Comparison of ENCODE assay signal across 8 mouse cellular contexts in genomic region chr11:76672561-76673384, GRCm38 (mm10). TPM values are rescaled to one million over a fixed set of nuclear protein-coding genes. Genes with fewer than 3 reads are reported as not detected.
DNase-seq lines count a peak whose midpoint lies in the region; ATAC-seq and TF ChIP-seq lines count a peak whose summit lies in the region.
"Had no signal": no experiment of that assay in that cellular context is flagged by ENCODE, and none has a peak within 500 bp of the region (broad histone marks: within the 10 kb centered on the region; RNA-seq: fewer than 3 reads in every experiment).

No protein-coding gene starts in this region.

- peak overlapping the region; percentile 67 for H3K4me2 ChIP-seq in embryonic facial prominence, embryonic 15.5 days (replicated peaks)
- peak overlapping the region; percentile 57 for H3K4me2 ChIP-seq in neural tube, embryonic 11.5 days (ENCODE audit: low read depth)

- TF ChIP-seq EP300 in ES-Bruce4 (IDR thresholded peaks at IDR 0.05; ENCODE audit: insufficient read depth, low read depth, low read length) = no peak

- H3K27ac ChIP-seq in ES-Bruce4 (ENCODE audit: insufficient read depth, low read length) = no peak overlapping the region
- H3K27ac ChIP-seq in embryonic facial prominence, embryonic 15.5 days (replicated peaks) = no peak overlapping the region
- H3K27ac ChIP-seq in neural tube, embryonic 11.5 days (ENCODE audit: low read depth, low read length) = no peak overlapping the region

- peak; percentile 56 to 64 for DNase-seq in layer of hippocampus, postnatal 10 days (ENCODE audit: low spot score in 2 of 2)
- DNase-seq in neural tube, embryonic 11.5 days (ENCODE audit: low spot score) = peak; percentile 41
- no peak for DNase-seq in adrenal gland, adult 8-10 months
- no peak for DNase-seq in adrenal gland, postnatal 25 days

- no peak for ATAC-seq in embryonic facial prominence, embryonic 15.5 days (ENCODE audit: insufficient number of reproducible peaks, low FRiP score, low TSS enrichment, low read depth)
- ATAC-seq in neural tube, embryonic 11.5 days (ENCODE audit: insufficient read depth, low FRiP score, low TSS enrichment) = no peak

- peak overlapping the region; percentile 7; the same call in 1 of the 2 replicates for H3K9ac ChIP-seq in ES-Bruce4 (ENCODE audit: low read depth, poor library complexity, severe bottlenecking)
- peak overlapping the region; percentile 9; the same call in 1 of the 2 replicates for H3K9ac ChIP-seq in embryonic facial prominence, embryonic 15.5 days
- peak overlapping the region; percentile 7 for H3K9ac ChIP-seq in neural tube, embryonic 11.5 days (ENCODE audit: low read length)

- peaks cover 22% of the 10 kb centered on the region for H3K4me1 ChIP-seq in E14TG2a.4 (replicated peaks; ENCODE audit: low read depth, low read length)
- no peaks in the 10 kb centered on the region for H3K4me1 ChIP-seq in ES-Bruce4 (ENCODE audit: control insufficient read depth, insufficient read depth, low read length)
- H3K4me1 ChIP-seq in embryonic facial prominence, embryonic 15.5 days = peaks cover 13% of the 10 kb centered on the region
- H3K4me1 ChIP-seq in neural tube, embryonic 11.5 days (ENCODE audit: control insufficient read depth, insufficient read depth, low read length) = peaks cover 3% of the 10 kb centered on the region; the same call in 1 of the 2 replicates

- 2% methylated on average over 64 of the region's 64 CpGs for WGBS in embryonic facial prominence, embryonic 15.5 days
- WGBS in neural tube, embryonic 11.5 days = 2% methylated on average over 64 of the region's 64 CpGs

- H3K9me3 ChIP-seq in E14TG2a.4 (ENCODE audit: low read length) (no peaks in the 10 kb centered on the region), ES-Bruce4 (replicated peaks; ENCODE audit: control insufficient read depth, insufficient read depth, low read length, poor library complexity, severe bottlenecking) (no peaks in the 10 kb centered on the region)
- no peaks in the 10 kb centered on the region for H3K9me3 ChIP-seq in embryonic facial prominence, embryonic 15.5 days (replicated peaks)
- H3K9me3 ChIP-seq in neural tube, embryonic 11.5 days (ENCODE audit: control insufficient read depth, low read length) = no peaks in the 10 kb centered on the region

- H3K36me3 ChIP-seq in E14TG2a.4 (ENCODE audit: insufficient read depth, low read length) = no peaks in the 10 kb centered on the region
- H3K36me3 ChIP-seq in ES-Bruce4 (ENCODE audit: control insufficient read depth, insufficient read depth, low read length, poor library complexity, severe bottlenecking) = no peaks in the 10 kb centered on the region
- no peaks in the 10 kb centered on the region for H3K36me3 ChIP-seq in embryonic facial prominence, embryonic 15.5 days
- H3K36me3 ChIP-seq in neural tube, embryonic 11.5 days (ENCODE audit: control insufficient read depth, insufficient read depth, low read length) = no peaks in the 10 kb centered on the region

- H3K4me3 ChIP-seq in E14TG2a.4 (replicated peaks; ENCODE audit: low read length) (peak overlapping the region; percentile 74), ES-Bruce4 (ENCODE audit: low read depth, low read length) (peak overlapping the region; percentile 59)
- peak overlapping the region; percentile 40 for H3K4me3 ChIP-seq in embryonic facial prominence, embryonic 15.5 days (replicated peaks)
- H3K4me3 ChIP-seq in neural tube, embryonic 11.5 days (ENCODE audit: low read depth, low read length) = peak overlapping the region; percentile 34

- TF ChIP-seq CTCF in E14TG2a.4 (conservative IDR thresholded peaks at IDR 0.05; ENCODE audit: low read length) = no peak
- TF ChIP-seq CTCF in ES-Bruce4 (IDR thresholded peaks at IDR 0.05; ENCODE audit: low read depth, low read length) = no peak

- no peak for TF ChIP-seq POLR2A in ES-Bruce4 (IDR thresholded peaks at IDR 0.05; ENCODE audit: insufficient read depth, low read length)

- H3K27me3 ChIP-seq in E14TG2a.4 (ENCODE audit: insufficient read depth, low read length) (peaks cover 73% of the 10 kb centered on the region), ES-Bruce4 (ENCODE audit: control insufficient read depth, insufficient read depth, low read length, poor library complexity, severe bottlenecking) (no peaks in the 10 kb centered on the region)
- peaks cover 75% of the 10 kb centered on the region for H3K27me3 ChIP-seq in embryonic facial prominence, embryonic 15.5 days
- peaks cover 46% of the 10 kb centered on the region for H3K27me3 ChIP-seq in neural tube, embryonic 11.5 days (ENCODE audit: control insufficient read depth, insufficient read depth, low read length)

RNA-seq across cellular contexts. Expression of gene Bhlha9, which starts 0.5 kb away (rescaled TPM):
- polyA plus RNA-seq in ES-Bruce4 (2011; ENCODE audit: insufficient read depth, insufficient read length, low read depth, missing spikeins) = not detected in 2 replicates
- polyA plus RNA-seq in embryonic facial prominence, embryonic 15.5 days (2015; fragmentation: Nextera tagmentation; extraction: Ambion mirVana) = 0.36 and 0.46 TPM in 2 replicates
- 1 to 10 TPM; 3.8 to 5.4 TPM for total RNA-seq in layer of hippocampus, postnatal 10 days (2021)
- not detected in 2 replicates for polyA plus RNA-seq in neural tube, embryonic 11.5 days (2014; fragmentation: Nextera tagmentation; extraction: Ambion mirVana)
- total RNA-seq in adrenal gland, adult 8-10 months (2022) = not detected
- not detected in 2 replicates for total RNA-seq in adrenal gland, postnatal 25 days (2021)
- total RNA-seq: neutrophil, adult 5-6 weeks had no signal

RNA-seq across cellular contexts. Expression of gene Trarg1, which starts 6.8 kb away (rescaled TPM):
- polyA plus RNA-seq in ES-Bruce4 (2011; ENCODE audit: insufficient read depth, insufficient read length, low read depth, missing spikeins) = not detected in 2 replicates
- 1.3 and 1.5 TPM in 2 replicates for polyA plus RNA-seq in embryonic facial prominence, embryonic 15.5 days (2015; fragmentation: Nextera tagmentation; extraction: Ambion mirVana)
- total RNA-seq in layer of hippocampus, postnatal 10 days (2021) = under 1 TPM; 0.60 to 0.62 TPM
- polyA plus RNA-seq in neural tube, embryonic 11.5 days (2014; fragmentation: Nextera tagmentation; extraction: Ambion mirVana) = 0.53 and 0.57 TPM in 2 replicates
- 10 to 100 TPM; 15.3 to 88.2 (median 29.8) TPM for total RNA-seq in adrenal gland, adult 8-10 months (2022)
- 27.4 and 30.2 TPM in 2 replicates for total RNA-seq in adrenal gland, postnatal 25 days (2021)
- total RNA-seq: neutrophil, adult 5-6 weeks had no signal

RNA-seq across cellular contexts. Expression of gene Abr, which starts 50.7 kb away (rescaled TPM):
- 28.1 and 30.6 TPM in 2 replicates for polyA plus RNA-seq in ES-Bruce4 (2011; ENCODE audit: insufficient read depth, insufficient read length, low read depth, missing spikeins)
- 41.1 and 42.6 TPM in 2 replicates for polyA plus RNA-seq in embryonic facial prominence, embryonic 15.5 days (2015; fragmentation: Nextera tagmentation; extraction: Ambion mirVana)
- total RNA-seq in layer of hippocampus, postnatal 10 days (2021) = 100 to 1,000 TPM; 299 to 308 TPM
- 43.2 and 44.9 TPM in 2 replicates for polyA plus RNA-seq in neural tube, embryonic 11.5 days (2014; fragmentation: Nextera tagmentation; extraction: Ambion mirVana)
- 100 to 1,000 TPM in 2 of 4 experiments, 10 to 100 TPM in 2; 69.2 to 138 (median 95.9) TPM for total RNA-seq in adrenal gland, adult 8-10 months (2022)
- 53.7 and 55.3 TPM in 2 replicates for total RNA-seq in adrenal gland, postnatal 25 days (2021)

Comparison
In these comparisons a context has a peak if more than half of its experiments do, and no peak if none do; other contexts are left out.
1. DNase-seq: peak in layer of hippocampus, postnatal 10 days (2 of 2) and neural tube, embryonic 11.5 days (single experiment); none in adrenal gland, adult 8-10 months (single experiment) and adrenal gland, postnatal 25 days (single experiment).
2. RNA of gene Trarg1, which starts 6.8 kb away (total RNA-seq): 15.3 to 88.2 TPM in adrenal gland, adult 8-10 months and 27.4 to 30.2 TPM in adrenal gland, postnatal 25 days; 0.60 to 0.62 TPM in layer of hippocampus, postnatal 10 days; every median in the first group is over 10 times any median in the second.
3. Peak in every context shown above with its lines, with median percentiles within 50 percentile points of each other: H3K4me3 ChIP-seq and H3K9ac ChIP-seq.